Comparison of ENCODE assay signal across 9 mouse cellular contexts in the genomic region with DNA sequence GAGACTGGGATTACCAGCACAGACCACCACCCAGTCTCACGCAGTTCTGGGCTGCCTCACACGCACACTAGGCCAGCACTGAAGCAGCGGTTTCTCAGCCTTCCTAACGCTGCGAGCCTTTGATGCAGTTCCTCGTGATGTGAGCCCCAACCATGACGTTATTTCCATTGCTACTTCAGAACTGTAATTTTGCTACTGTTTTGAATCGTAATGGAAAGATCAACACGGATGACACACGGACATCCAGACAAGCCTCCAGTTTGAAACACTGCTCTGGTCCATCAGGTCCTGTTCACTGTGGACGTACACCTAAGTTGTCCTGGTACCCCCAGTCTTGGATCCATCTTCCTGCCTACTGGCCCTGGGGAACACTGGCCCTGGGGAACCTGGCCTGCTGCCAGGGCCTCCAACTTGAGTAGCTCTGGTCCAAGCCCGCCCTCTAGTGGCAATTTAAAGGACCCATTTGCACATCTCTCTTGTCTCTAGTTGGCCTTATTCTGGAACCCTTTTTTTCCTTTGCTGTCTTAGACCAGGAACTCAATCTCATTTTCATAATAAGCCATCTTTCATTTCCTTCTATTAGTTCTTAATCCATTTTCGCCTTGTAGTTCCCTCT. TPM values are rescaled to one million over a fixed set of nuclear protein-coding genes. Genes with fewer than 3 reads are reported as not detected.
DNase-seq lines count a peak whose midpoint lies in the region; ATAC-seq lines count a peak whose summit lies in the region.
"Had no signal": no experiment of that assay in that cellular context is flagged by ENCODE, and none has a peak within 500 bp of the region (broad histone marks: within the 10 kb centered on the region; RNA-seq: fewer than 3 reads in every experiment).

No protein-coding gene starts in this region.

- no peak overlapping the region for H3K27ac ChIP-seq in limb, embryonic 10.5 days
- no peak overlapping the region for H3K27ac ChIP-seq in neural tube, embryonic 11.5 days (ENCODE audit: low read depth, low read length)

- H3K4me1 ChIP-seq in limb, embryonic 10.5 days: no peaks in the 10 kb centered on the region
- no peaks in the 10 kb centered on the region for H3K4me1 ChIP-seq in neural tube, embryonic 11.5 days (ENCODE audit: control insufficient read depth, insufficient read depth, low read length)

- H3K4me2 ChIP-seq in neural tube, embryonic 11.5 days (ENCODE audit: low read depth): no peak overlapping the region

- ATAC-seq in neural tube, embryonic 11.5 days (ENCODE audit: insufficient read depth, low FRiP score, low TSS enrichment): 0 out of 2 replicates have a peak, but pooled peaks have one; percentile 41

- 73% methylated on average over 13 of the region's 13 CpGs for WGBS in limb, embryonic 10.5 days
- WGBS in neural tube, embryonic 11.5 days: 76% methylated on average over 13 of the region's 13 CpGs

- no peak overlapping the region for H3K4me3 ChIP-seq in limb, embryonic 10.5 days
- H3K4me3 ChIP-seq in neural tube, embryonic 11.5 days (ENCODE audit: low read depth, low read length): no peak overlapping the region
- H3K4me3 ChIP-seq: erythroblast, embryonic 14.5 days had no signal

- DNase-seq in 3134 (ENCODE audit: extremely low read depth, insufficient read length, low spot score) (peak; percentile 63), R1 (ENCODE audit: low read depth, low spot score) (peak; percentile 88)
- DNase-seq in cerebellum, postnatal 10 days: peak; percentile 86 to 91
- peak; percentile 58 to 68 for DNase-seq in frontal cortex, postnatal 25 days (ENCODE audit: low spot score in 2 of 2)
- peak; percentile 72 for DNase-seq in kidney, adult 18-20 months
- DNase-seq in limb, embryonic 10.5 days (ENCODE audit: low spot score): peak; percentile 74
- peak; percentile 75 for DNase-seq in neural tube, embryonic 11.5 days (ENCODE audit: low spot score)
- DNase-seq in telencephalon, adult 2 months (ENCODE audit: low read depth, low spot score): peak; percentile 77

- no peaks in the 10 kb centered on the region for H3K9me3 ChIP-seq in limb, embryonic 10.5 days (replicated peaks)
- no peaks in the 10 kb centered on the region for H3K9me3 ChIP-seq in neural tube, embryonic 11.5 days (ENCODE audit: control insufficient read depth, low read length)

- H3K9ac ChIP-seq in neural tube, embryonic 11.5 days (ENCODE audit: low read length): no peak overlapping the region

- no peaks in the 10 kb centered on the region for H3K27me3 ChIP-seq in limb, embryonic 10.5 days (ENCODE audit: low read depth, poor library complexity, severe bottlenecking)
- no peaks in the 10 kb centered on the region for H3K27me3 ChIP-seq in neural tube, embryonic 11.5 days (ENCODE audit: control insufficient read depth, insufficient read depth, low read length)

- peaks cover 36% of the 10 kb centered on the region for H3K36me3 ChIP-seq in limb, embryonic 10.5 days
- no peaks in the 10 kb centered on the region for H3K36me3 ChIP-seq in neural tube, embryonic 11.5 days (ENCODE audit: control insufficient read depth, insufficient read depth, low read length)

RNA-seq across cellular contexts. Expression of a gene that starts 12.1 kb away (rescaled TPM):
- 192 and 220 TPM in 2 replicates for polyA plus RNA-seq in limb, embryonic 10.5 days (2016; fragmentation: Nextera tagmentation; extraction: Ambion mirVana)
- 135 and 139 TPM in 2 replicates for polyA plus RNA-seq in neural tube, embryonic 11.5 days (2014; fragmentation: Nextera tagmentation; extraction: Ambion mirVana)

RNA-seq across cellular contexts. Expression of a gene that starts 36.9 kb away (rescaled TPM):
- polyA plus RNA-seq in limb, embryonic 10.5 days (2016; fragmentation: Nextera tagmentation; extraction: Ambion mirVana): 0.28 and 0.41 TPM in 2 replicates
- 0.33 and 0.53 TPM in 2 replicates for polyA plus RNA-seq in neural tube, embryonic 11.5 days (2014; fragmentation: Nextera tagmentation; extraction: Ambion mirVana)
- polyA plus RNA-seq: erythroblast, embryonic 14.5 days had no signal

RNA-seq across cellular contexts. Expression of a gene that starts 37.5 kb away (rescaled TPM):
- polyA plus RNA-seq in limb, embryonic 10.5 days (2016; fragmentation: Nextera tagmentation; extraction: Ambion mirVana): 0.19 and 0.36 TPM in 2 replicates
- 0.12 TPM in 1 of 2 replicates, not detected in the other for polyA plus RNA-seq in neural tube, embryonic 11.5 days (2014; fragmentation: Nextera tagmentation; extraction: Ambion mirVana)
